Mouse (Mus musculus) forebrain, embryonic 10.5 days (tissue): ENCODE results near the gene Bach2. TPM values are rescaled to one million over a fixed set of nuclear protein-coding genes. Genes with fewer than 3 reads are reported as not detected.

Source experiments
- DNase-seq: peaks from one replicate; pipeline ENCODE4 v3.0.0-alpha.2; 2017; ENCODE audit warnings: low spot score; ENCODE audit errors: extremely low spot score
- H3K27ac ChIP-seq: fragments of 300-500 bp; sonication (generic); 2 replicates; pipeline ENCODE4 v1.5.1; 2016; ENCODE audit warnings: mild to moderate bottlenecking
- H3K27me3 ChIP-seq: fragments of 300-500 bp; sonication (generic); 2 replicates; pipeline ENCODE4 v1.6.1; 2016; ENCODE audit warnings: mild to moderate bottlenecking; ENCODE audit not compliant: poor library complexity, severe bottlenecking
- H3K36me3 ChIP-seq: fragments of 300-500 bp; sonication (generic); replicated peaks from 2 replicates; pipeline ENCODE4 v1.6.1; 2016; ENCODE audit warnings: mild to moderate bottlenecking, moderate library complexity
- H3K4me1 ChIP-seq: fragments of 300-500 bp; sonication (generic); 2 replicates; pipeline ENCODE4 v1.6.1; 2016
- H3K4me3 ChIP-seq: fragments of 300-500 bp; sonication (generic); 2 replicates; pipeline ENCODE4 v1.5.1; 2016; ENCODE audit warnings: mild to moderate bottlenecking, moderate library complexity
- H3K9me3 ChIP-seq: fragments of 300-500 bp; sonication (generic); 2 replicates; pipeline ENCODE4 v1.6.1; 2016; ENCODE audit warnings: mild to moderate bottlenecking, moderate library complexity
- WGBS: fragments of 180-500 bp; shearing (Covaris S2); methylation state at CpG from one replicate; pipeline ENCODE4 v1.1.7; 2016; 5-methylcytosine and 5-hydroxymethylcytosine counted together
- polyA plus RNA-seq: library from polyadenylated mRNA; unstranded; fragments of >200 nt; fragmentation: Nextera tagmentation; extraction: Ambion mirVana; gene quantifications from 2 replicates; pipeline ENCODE4 v1.2.1, GENCODE M21; 2016

The Bach2 gene
- polyA plus RNA-seq, 1 experiment from 2014 or later = 7.1 TPM

DNA sequence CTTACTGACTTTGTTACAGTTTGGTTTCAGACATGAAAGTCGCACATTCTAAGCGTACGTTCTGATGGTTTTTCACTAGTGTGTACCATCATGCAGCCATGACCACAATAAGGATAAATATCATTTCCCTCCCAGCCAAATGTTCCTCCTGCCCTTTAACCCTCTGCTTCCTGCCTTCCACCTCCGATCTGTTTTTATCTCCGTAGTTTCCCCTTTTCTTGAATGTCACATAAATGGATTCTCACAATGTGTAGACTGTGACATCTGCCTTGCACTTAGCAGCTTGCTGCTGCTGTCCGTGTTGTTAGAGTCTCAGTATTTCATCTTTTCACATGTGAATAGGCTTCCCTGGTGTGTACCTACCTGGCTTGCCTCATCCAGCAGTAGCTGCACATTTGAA lies 108.6 kb downstream of the Bach2 start:
- 80% methylated on average over 6 of the region's 6 CpGs for WGBS

DNA sequence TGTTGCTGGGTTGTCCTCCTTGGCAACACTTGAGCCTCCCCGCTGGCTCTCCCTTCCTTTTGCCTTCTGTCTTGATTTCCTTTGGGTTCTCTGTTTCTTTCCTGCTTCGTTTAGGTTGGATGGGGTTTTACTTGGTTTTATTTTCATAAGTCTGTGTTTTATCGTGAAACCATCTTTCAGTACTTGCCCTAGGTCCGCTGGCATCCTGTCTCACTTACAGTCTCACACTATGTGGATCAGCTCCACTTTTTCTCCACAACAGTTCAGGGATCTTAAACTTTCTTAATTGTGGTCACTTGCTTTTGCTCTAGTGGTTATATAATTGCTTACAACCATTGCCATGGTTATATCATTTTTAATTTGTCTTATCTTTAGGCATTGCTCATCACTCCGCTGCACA lies 109.1 kb downstream of the Bach2 start:
- DNase-seq = peak; percentile 9

More for the DNA sequence above, 108.6 kb downstream of the Bach2 start:
- Histone ChIP-seq H3K9me3 (no peaks in the 10 kb centered on the region), H3K27me3 (no peaks in the 10 kb centered on the region), H3K36me3 (no peaks in the 10 kb centered on the region), H3K4me3 (no peak overlapping the region), H3K4me1 (peaks cover 36% of the 10 kb centered on the region), H3K27ac (no peak overlapping the region)
- DNase-seq = peak; percentile 12

DNA sequence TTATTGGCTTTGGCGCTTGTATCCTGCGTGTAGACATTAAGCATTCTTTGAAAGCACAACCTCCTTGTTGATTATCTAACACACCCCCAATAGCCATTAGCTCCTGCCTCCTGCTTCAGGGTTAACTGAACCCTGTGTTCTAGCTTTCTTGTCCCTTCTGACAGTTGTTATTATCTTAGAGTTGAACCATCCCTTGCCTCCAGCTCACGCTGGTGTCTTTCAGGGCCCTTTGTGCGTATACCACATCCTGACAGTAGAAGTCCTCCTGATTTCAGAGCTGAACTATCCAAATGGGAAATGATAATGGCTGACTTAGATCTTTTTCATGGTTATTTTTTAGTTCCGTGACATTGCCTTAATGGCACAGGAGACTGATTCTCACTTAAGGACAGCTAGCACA lies 110.8 kb downstream of the Bach2 start:
- H3K27ac ChIP-seq = no peak overlapping the region
- H3K27me3 ChIP-seq = no peaks in the 10 kb centered on the region
- H3K9me3 ChIP-seq = no peaks in the 10 kb centered on the region
- H3K4me3 ChIP-seq = no peak overlapping the region
- WGBS = 94% methylated on average over 5 of the region's 5 CpGs
- no peaks in the 10 kb centered on the region for H3K36me3 ChIP-seq
- DNase-seq = no peak
- H3K4me1 ChIP-seq = peaks cover 34% of the 10 kb centered on the region

More for the DNA sequence above, 109.1 kb downstream of the Bach2 start:
- WGBS = 87% methylated on average over 5 of the region's 5 CpGs
- Histone ChIP-seq H3K27me3 (no peaks in the 10 kb centered on the region), H3K36me3 (no peaks in the 10 kb centered on the region), H3K4me3 (no peak overlapping the region), H3K4me1 (peaks cover 41% of the 10 kb centered on the region), H3K9me3 (no peaks in the 10 kb centered on the region), H3K27ac (no peak overlapping the region)

DNA sequence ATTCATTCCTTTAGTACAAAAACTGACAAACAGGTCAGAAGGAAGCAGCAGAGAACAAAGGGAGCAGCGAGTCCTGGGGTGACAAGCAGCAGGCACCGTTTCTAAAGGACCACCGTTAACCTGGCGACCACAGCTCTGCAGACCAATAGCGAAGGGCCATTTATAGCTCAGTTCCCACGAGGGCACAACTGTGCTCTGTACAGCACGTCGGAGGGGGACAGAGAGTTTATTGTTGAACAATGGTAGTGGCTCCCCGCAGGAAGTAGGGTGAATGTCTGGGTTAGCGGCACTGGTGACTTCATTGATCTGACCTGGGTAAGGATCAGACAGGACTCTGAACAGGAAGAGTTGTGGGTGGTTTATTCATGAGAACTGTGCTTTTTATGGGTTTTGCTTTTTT lies 112.6 kb downstream of the Bach2 start:
- Histone ChIP-seq H3K9me3 (no peaks in the 10 kb centered on the region), H3K36me3 (no peaks in the 10 kb centered on the region), H3K4me1 (peaks cover 34% of the 10 kb centered on the region), H3K27me3 (no peaks in the 10 kb centered on the region), H3K4me3 (0 out of 2 replicates have a peak overlapping the region, but pooled peaks have one; percentile 18), H3K27ac (peak overlapping the region; percentile 75)
- 4% methylated on average over 10 of the region's 10 CpGs for WGBS
- DNase-seq = no peak

DNA sequence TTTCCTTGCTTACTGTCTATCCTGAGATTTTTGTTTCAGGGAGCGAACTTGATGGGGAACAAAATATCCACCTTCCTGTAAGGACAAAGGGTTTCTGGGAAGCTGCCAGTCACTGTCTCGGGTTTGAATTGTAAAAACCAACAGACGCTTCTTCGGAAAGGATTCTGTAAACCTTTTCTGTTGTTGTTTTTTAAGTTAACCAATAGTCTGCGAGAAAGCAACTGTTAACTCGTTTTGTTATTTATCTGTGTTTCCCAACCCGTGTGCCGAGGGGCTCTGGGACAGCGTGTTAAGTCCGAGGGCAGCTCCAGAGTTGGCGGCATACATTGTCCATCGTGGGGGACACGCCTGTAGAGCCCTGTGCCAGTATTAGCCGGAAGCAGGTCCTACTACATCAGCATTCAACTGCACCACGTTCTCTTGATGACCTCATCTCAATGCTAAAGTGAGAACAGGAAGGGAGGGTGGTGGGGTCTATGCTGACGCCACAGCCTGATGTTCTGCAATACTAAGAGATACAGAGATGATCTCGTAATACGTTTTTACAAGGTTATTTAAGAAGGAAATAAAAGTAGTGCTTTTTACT lies 113.2 kb downstream of the Bach2 start:
- DNase-seq = no peak
- H3K27ac ChIP-seq = peak overlapping the region; percentile 75
- peaks cover 34% of the 10 kb centered on the region for H3K4me1 ChIP-seq
- WGBS = 76% methylated on average over 18 of the region's 18 CpGs
- H3K9me3 ChIP-seq = no peaks in the 10 kb centered on the region
- H3K36me3 ChIP-seq = no peaks in the 10 kb centered on the region
- no peaks in the 10 kb centered on the region for H3K27me3 ChIP-seq
- H3K4me3 ChIP-seq = no peak overlapping the region

DNA sequence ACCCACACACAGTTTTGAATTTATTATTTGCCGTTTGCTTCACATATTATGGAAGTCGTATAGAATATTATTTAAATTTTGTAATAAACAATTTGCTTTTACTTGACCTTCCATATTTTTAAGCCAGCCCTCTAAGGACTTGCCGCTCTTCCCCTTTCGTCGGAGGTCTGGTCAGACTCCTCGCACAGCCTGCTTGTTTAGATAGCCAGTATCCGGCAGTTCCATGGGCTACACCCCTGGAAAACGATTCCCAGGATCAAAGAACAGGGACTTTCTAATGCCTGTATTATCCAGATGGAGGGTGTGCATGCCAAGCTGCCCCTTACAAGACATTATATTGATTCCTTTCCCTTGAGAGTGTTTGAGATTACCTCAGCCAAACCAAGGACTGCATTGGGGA lies 113.8 kb downstream of the Bach2 start:
- Histone ChIP-seq H3K4me3 (no peak overlapping the region), H3K27me3 (no peaks in the 10 kb centered on the region), H3K4me1 (peaks cover 30% of the 10 kb centered on the region), H3K9me3 (no peaks in the 10 kb centered on the region), H3K27ac (peak overlapping the region; percentile 45), H3K36me3 (no peaks in the 10 kb centered on the region)
- 82% methylated on average over 8 of the region's 8 CpGs for WGBS
- no peak for DNase-seq

DNA sequence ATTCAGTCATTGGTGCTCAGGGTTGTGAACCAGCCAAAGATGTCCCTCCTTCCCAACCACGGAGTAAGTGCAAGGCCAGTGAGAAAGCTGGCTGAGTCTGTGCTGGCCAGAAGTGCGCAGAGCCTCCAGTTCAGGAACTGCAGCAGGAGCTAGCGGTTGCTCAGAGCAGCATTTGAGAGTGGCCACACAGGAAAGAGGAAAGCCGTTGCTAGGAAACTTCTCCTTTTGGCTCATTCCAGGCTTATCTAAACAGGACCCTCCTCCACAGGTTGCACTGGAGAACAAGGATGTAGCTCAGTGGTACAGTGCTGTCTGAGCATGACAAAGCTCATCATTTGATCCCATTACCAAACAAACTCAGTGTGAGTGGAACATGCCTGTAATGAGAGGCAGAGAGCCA lies 114.2 kb downstream of the Bach2 start:
- H3K36me3 ChIP-seq = no peaks in the 10 kb centered on the region
- no peaks in the 10 kb centered on the region for H3K27me3 ChIP-seq
- no peak for DNase-seq
- 47% methylated on average over 4 of the region's 4 CpGs for WGBS
- peak overlapping the region; percentile 45 for H3K27ac ChIP-seq
- no peaks in the 10 kb centered on the region for H3K9me3 ChIP-seq
- peaks cover 34% of the 10 kb centered on the region for H3K4me1 ChIP-seq
- no peak overlapping the region for H3K4me3 ChIP-seq

DNA sequence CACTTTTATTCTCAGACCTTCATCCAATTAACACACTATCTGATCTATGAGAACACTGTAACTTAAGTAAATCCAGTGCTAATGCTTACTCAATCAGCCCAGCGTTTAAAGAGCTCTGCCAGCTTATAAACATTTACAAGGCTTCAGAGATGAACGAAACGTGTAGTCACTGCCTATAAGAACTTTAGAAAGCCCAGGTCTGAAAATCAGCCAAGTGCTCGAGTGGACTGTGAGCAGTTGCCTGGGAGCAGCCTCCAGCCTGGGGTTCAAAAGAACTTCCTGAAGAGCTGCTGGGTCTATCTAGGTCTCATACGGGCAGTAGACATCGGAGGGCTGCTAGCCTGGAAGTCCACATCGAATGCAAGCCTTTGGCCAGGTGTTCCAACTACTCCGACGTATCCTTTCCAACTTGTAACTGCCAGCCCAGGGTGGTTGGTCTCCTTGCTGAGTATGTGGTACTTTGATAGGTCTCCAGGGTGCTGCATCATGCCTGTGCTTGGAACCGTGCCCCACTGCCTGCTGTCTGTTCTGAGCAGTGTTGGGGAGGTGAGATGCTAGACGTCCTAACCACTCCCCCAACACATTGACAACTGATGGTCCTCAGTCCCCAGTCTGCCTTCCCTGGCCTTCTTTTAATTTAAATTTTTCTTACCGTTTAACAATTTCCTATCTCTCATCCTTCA lies 117.5 kb downstream of the Bach2 start:
- Histone ChIP-seq H3K4me3 (no peak overlapping the region), H3K9me3 (no peaks in the 10 kb centered on the region), H3K27me3 (no peaks in the 10 kb centered on the region), H3K36me3 (no peaks in the 10 kb centered on the region), H3K27ac (no peak overlapping the region), H3K4me1 (peaks cover 58% of the 10 kb centered on the region)
- WGBS = 88% methylated on average over 12 of the region's 12 CpGs
- DNase-seq = no peak

DNA sequence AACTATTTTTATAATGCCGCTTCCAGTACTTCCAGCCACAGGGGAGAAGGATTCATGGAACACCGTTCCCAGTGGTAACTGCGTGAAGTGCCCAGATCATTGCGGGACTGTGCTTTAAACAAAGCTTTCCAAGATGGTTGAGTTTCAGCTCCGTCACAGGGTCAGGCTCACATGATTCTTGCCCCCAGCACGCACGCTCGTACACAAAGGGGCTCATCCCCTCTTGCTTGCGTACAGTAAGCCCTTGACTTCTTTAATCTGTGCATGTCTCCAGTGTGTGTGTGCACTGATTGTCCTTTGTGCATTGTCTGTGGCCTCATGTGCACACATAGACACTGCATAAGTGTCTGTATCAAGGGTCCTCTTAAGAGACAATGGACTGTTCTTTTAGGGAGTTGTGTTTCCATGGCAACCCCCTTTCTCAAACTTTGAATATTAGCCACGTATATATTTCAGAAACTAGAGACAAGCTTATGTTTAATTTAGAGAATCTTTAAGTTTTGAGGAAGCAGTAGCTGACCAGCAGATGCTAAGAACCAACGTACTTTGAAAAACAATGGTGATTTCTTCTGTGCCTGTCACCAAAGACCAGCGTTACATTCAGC lies 119.5 kb downstream of the Bach2 start:
- Histone ChIP-seq H3K4me3 (no peak overlapping the region), H3K4me1 (peaks cover 55% of the 10 kb centered on the region), H3K27ac (peak overlapping the region; percentile 61), H3K9me3 (no peaks in the 10 kb centered on the region), H3K36me3 (no peaks in the 10 kb centered on the region), H3K27me3 (no peaks in the 10 kb centered on the region)
- WGBS = 78% methylated on average over 12 of the region's 12 CpGs
- DNase-seq = no peak

DNA sequence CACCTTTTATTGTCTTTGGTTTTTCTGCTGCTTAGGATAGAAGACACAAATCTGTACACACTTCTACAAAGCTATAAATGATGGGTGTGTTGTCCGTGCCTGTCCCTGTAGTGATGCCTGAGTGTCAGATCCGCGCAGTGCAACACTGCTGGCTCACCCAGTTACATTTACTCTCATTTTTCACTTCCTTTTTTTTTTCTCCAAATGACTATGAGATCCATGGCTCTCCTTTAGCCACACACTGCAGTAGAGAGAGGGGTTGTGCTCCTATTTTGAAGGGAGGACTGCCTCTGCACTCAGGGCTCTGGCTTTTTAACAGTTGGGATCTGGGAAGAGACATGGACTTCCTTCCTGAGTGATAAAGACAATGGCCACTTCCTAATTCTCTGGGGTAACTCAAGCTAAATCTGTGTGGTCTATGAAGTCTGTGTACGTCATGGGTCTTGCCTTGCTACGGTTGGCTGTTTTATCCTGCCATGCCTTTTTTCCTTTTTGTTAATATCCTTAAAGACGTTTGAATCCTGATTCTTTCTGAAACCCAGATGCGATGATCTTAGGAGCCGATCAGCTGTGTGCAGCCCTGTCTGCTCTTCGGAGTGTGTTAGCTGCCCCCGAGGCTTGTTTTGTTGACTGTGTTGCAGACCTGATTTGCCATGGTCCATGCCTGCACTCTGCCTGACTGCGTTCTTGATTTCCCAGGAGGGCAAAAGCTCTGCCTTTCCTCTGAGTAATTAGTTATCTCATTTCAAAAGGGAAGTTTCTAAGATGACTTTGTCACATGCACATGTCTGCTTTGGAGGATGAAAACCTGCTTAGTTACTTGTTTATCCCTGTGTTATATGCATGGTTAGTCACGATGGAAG lies 120.2 kb downstream of the Bach2 start:
- WGBS = 55% methylated on average over 12 of the region's 12 CpGs

DNA sequence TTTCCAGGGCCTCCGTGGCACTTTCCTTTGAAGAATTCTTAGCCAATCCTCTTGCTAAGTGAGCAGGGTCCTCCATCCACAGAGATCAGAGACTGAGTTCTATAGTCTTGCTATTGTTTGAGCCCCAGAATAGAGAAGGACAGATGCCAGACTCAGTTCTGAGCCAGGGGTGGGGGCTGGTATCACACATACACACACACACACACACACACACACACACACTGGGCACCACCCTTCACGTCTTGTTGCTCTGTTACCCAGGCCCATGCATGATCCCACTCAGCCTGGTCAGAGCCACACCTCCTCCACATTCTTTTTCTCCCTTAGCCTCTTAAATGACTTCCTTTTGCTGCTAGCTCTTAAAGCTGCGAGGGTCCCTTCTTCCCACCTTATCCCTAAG lies 121.0 kb downstream of the Bach2 start:
- Histone ChIP-seq H3K27me3 (no peaks in the 10 kb centered on the region), H3K4me3 (no peak overlapping the region), H3K36me3 (no peaks in the 10 kb centered on the region), H3K4me1 (peaks cover 66% of the 10 kb centered on the region), H3K9me3 (no peaks in the 10 kb centered on the region), H3K27ac (peak overlapping the region; percentile 61; the same call in 1 of the 2 replicates)
- DNase-seq = no peak
- 31% methylated on average over 3 of the region's 3 CpGs for WGBS

More for the DNA sequence above, 120.2 kb downstream of the Bach2 start:
- no peaks in the 10 kb centered on the region for H3K9me3 ChIP-seq
- H3K4me1 ChIP-seq = peaks cover 59% of the 10 kb centered on the region
- peak overlapping the region; percentile 61 for H3K27ac ChIP-seq
- H3K36me3 ChIP-seq = no peaks in the 10 kb centered on the region
- no peaks in the 10 kb centered on the region for H3K27me3 ChIP-seq
- no peak for DNase-seq
- H3K4me3 ChIP-seq = no peak overlapping the region

DNA sequence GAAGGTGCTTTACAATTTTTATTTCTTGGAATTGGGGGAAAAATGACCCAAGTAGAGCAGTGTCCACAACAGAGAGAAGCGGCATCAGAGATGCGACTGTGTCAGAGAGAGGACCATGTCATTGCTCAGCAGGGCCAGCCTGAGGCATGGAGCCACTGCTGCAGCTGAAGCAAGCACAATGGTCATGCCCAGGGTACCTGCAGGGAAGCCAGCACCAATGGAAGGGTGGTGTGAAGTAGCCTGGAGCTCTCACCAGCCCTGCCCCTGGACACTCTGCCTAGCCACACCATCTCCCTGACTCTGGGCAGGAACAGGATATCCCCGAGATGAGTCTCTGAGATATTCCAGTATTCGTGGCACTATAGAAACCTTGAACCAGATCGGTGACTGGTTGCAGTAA lies 121.9 kb downstream of the Bach2 start:
- Histone ChIP-seq H3K4me3 (no peak overlapping the region), H3K27ac (no peak overlapping the region; the same call in 1 of the 2 replicates), H3K9me3 (no peaks in the 10 kb centered on the region), H3K4me1 (peaks cover 74% of the 10 kb centered on the region), H3K27me3 (no peaks in the 10 kb centered on the region), H3K36me3 (no peaks in the 10 kb centered on the region)
- no peak for DNase-seq
- 92% methylated on average over 5 of the region's 5 CpGs for WGBS
